Mouse (Mus musculus) heart, embryonic 13.5 days (tissue): ENCODE results near the gene Galnt9. TPM values are rescaled to one million over a fixed set of nuclear protein-coding genes. Genes with fewer than 3 reads are reported as not detected.

Experiments
- microRNA-seq: library from miRNA; unstranded; fragments of <30 nt; microRNA quantifications from one replicate; pipeline ENCODE4, GENCODE M21; 2016
- polyA plus RNA-seq: library from polyadenylated mRNA; unstranded; fragments of >200 nt; fragmentation: Nextera tagmentation; extraction: Ambion mirVana; gene quantifications from 2 replicates; pipeline ENCODE4 v1.2.1, GENCODE M21; 2015

Galnt9 gene
- polyA plus RNA-seq, 1 experiment from 2014 or later = not detected

Small RNA genes within 50 kb of the gene (microRNA-seq; reads per million reads assigned to microRNA genes)
- gene Mir7026 = 3.1 reads per million, percentile 12 among the genes with 10 or more reads in this experiment

Other genes with a start within 250 kb of the Galnt9 start
- 0.51 and 0.88 TPM in 2 replicates for gene P2rx2, start 201.1 kb upstream of the Galnt9 start, polyA plus RNA-seq
- not detected in 2 replicates for gene Lrcol1, start 199.6 kb upstream of the Galnt9 start, polyA plus RNA-seq
- 6.2 and 7.0 TPM in 2 replicates for gene Fbrsl1, start 95.9 kb upstream of the Galnt9 start, polyA plus RNA-seq
- 32.3 and 33.7 TPM in 2 replicates for gene Noc4l, start 109.1 kb downstream of the Galnt9 start, polyA plus RNA-seq
- gene Ddx51, start 109.1 kb downstream of the Galnt9 start, polyA plus RNA-seq = 11.3 and 13.9 TPM in 2 replicates
- gene Ep400, start 226.4 kb downstream of the Galnt9 start, polyA plus RNA-seq = 26.5 and 27.0 TPM in 2 replicates
- 32.6 and 39.3 TPM in 2 replicates for gene Pus1, start 236.3 kb downstream of the Galnt9 start, polyA plus RNA-seq